Mouse (Mus musculus): Measurements from ENCODE around the gene Hoxa6.

GRCm38 (mm10) chr6:52237346-52238154, 29.0 kb upstream of the Hoxa6 start:
- TF ChIP-seq CTCF (IDR thresholded peaks at IDR 0.05 in 2 of 3, conservative IDR thresholded peaks at IDR 0.05 in 1 of 3; ENCODE audit: control insufficient read depth in 1 of 3, insufficient read depth in 1 of 3, low read depth in 2 of 3, low read length in 3 of 3, poor library complexity in 1 of 3, severe bottlenecking in 1 of 3) (no peak), ZNF384 (IDR thresholded peaks at IDR 0.05; ENCODE audit: low read depth, low read length) (no peak), MAX (IDR thresholded peaks at IDR 0.05; ENCODE audit: low read length) (no peak), MAZ (IDR thresholded peaks at IDR 0.05; ENCODE audit: low read depth, low read length) (no peak), EP300 (IDR thresholded peaks at IDR 0.05; ENCODE audit: low read depth in 1 of 2, low read length in 2 of 2) (no peak)

Data from MEL (cell line).